Mouse (Mus musculus): Measurements from ENCODE around the gene F8. TPM values are rescaled to one million over a fixed set of nuclear protein-coding genes. Genes with fewer than 3 reads are reported as not detected.
"Not testable (repeated sequence)": the region's sequence is repeated elsewhere in the genome, so short reads cannot be mapped to it uniquely, and the experiment has no call there.

Gene F8
- total and polyA plus RNA-seq, 3 experiments = 0.09 to 6.5 (median 4.5) TPM

DNA sequence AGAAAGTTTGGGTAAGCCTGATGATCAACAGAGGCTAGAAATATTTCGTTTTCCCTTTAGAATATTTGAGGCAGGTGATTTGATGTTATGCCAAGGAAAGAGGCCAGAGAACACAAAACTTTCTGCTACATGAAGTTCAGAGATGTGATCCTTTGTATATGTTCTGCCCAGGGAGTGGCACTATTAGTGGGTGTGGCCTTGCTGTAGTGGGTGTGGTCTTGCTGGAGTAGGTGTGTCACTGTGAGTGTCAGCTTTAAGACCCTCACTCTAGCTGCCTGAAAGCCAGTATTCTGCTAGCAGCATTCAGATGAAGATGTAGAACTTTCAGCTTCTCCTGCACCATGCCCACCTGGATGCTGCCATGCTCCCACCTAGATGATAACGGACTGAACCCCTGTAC is 232.1 kb downstream of the F8 start:
- no peak for ATAC-seq (ENCODE audit: extremely low read depth, insufficient number of reproducible peaks, low FRiP score, poor library complexity, severe bottlenecking)
- Histone ChIP-seq H3K36me3 (replicated peaks) (no peaks in the 10 kb centered on the region), H3K27me3 (ENCODE audit: insufficient read depth, low read length) (no peaks in the 10 kb centered on the region), H3K9me3 (replicated peaks) (no peaks in the 10 kb centered on the region), H3K4me3 (ENCODE audit: low read depth, low read length) (no peak overlapping the region), H3K4me1 (ENCODE audit: insufficient read depth, low read depth, low read length) (peaks cover 3% of the 10 kb centered on the region; the same call in 1 of the 2 replicates)
- TF ChIP-seq GATA2 (IDR thresholded peaks at IDR 0.05; ENCODE audit: borderline replicate concordance, low read depth, low read length) = no peak
- TF ChIP-seq TAL1 (conservative IDR thresholded peaks at IDR 0.05; ENCODE audit: low read depth, low read length) = no peak
- no peak for TF ChIP-seq POLR2AphosphoS5 (IDR thresholded peaks at IDR 0.05; ENCODE audit: insufficient replicate concordance, low read depth, low read length)
- no peak for TF ChIP-seq CTCF (IDR thresholded peaks at IDR 0.05; ENCODE audit: low read depth, low read length)
- TF ChIP-seq GATA1 (IDR thresholded peaks at IDR 0.05; ENCODE audit: borderline replicate concordance, low read length) = no peak
- no peak for DNase-seq (ENCODE audit: low spot score)

DNA sequence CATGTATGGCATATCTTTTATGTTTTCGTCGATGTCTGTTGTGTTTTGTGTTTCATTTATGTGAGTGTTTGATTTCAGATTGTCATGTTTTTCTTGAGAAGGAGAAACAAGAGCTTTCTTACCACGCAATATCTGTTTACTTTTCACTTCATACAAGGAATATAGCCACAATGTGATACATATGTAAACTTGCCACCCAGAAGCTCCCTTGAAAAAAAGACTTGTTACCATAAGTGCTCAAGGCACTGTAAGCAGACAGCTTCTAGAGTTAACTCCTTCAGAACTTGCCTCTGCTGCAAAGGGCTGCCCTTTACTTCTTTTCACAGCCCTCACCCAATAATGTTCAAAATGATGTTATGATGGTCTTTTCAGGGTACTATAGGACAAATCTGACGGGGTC is 234.0 kb downstream of the F8 start:
- DNase-seq (ENCODE audit: low spot score) (no peak), ATAC-seq (ENCODE audit: extremely low read depth, insufficient number of reproducible peaks, low FRiP score, poor library complexity, severe bottlenecking) (no peak)
- no peak overlapping the region for H3K4me3 ChIP-seq (ENCODE audit: low read depth, low read length)
- H3K36me3 ChIP-seq (replicated peaks) = no peaks in the 10 kb centered on the region
- H3K4me1 ChIP-seq (ENCODE audit: insufficient read depth, low read depth, low read length) = peaks cover 3% of the 10 kb centered on the region; the same call in 1 of the 2 replicates
- no peak for TF ChIP-seq GATA1 (IDR thresholded peaks at IDR 0.05; ENCODE audit: borderline replicate concordance, low read length)
- no peak for TF ChIP-seq GATA2 (IDR thresholded peaks at IDR 0.05; ENCODE audit: borderline replicate concordance, low read depth, low read length)
- no peaks in the 10 kb centered on the region for H3K9me3 ChIP-seq (replicated peaks)
- no peaks in the 10 kb centered on the region for H3K27me3 ChIP-seq (ENCODE audit: insufficient read depth, low read length)

- DNase-seq (ENCODE audit: low spot score) = peak; percentile 9
These were observed 239.3 kb downstream of the F8 start for GRCm38 (mm10) chrX:75143124-75143555.

GRCm38 (mm10) chrX:75138182-75138581 is 244.2 kb downstream of the F8 start:
- H3K4me3 ChIP-seq (ENCODE audit: low read depth, low read length) = no peak overlapping the region
- no peaks in the 10 kb centered on the region for H3K9me3 ChIP-seq (replicated peaks)
- no peak for ATAC-seq (ENCODE audit: extremely low read depth, insufficient number of reproducible peaks, low FRiP score, poor library complexity, severe bottlenecking)
- peaks cover 6% of the 10 kb centered on the region; the same call in 1 of the 2 replicates for H3K4me1 ChIP-seq (ENCODE audit: insufficient read depth, low read depth, low read length)
- no peak for DNase-seq (ENCODE audit: low spot score)
- H3K36me3 ChIP-seq (replicated peaks) = no peaks in the 10 kb centered on the region
- no peaks in the 10 kb centered on the region for H3K27me3 ChIP-seq (ENCODE audit: insufficient read depth, low read length)
- TF ChIP-seq TAL1 (conservative IDR thresholded peaks at IDR 0.05; ENCODE audit: low read depth, low read length) (no peak), CTCF (IDR thresholded peaks at IDR 0.05; ENCODE audit: low read depth, low read length) (no peak), POLR2AphosphoS5 (IDR thresholded peaks at IDR 0.05; ENCODE audit: insufficient replicate concordance, low read depth, low read length) (no peak), GATA2 (IDR thresholded peaks at IDR 0.05; ENCODE audit: borderline replicate concordance, low read depth, low read length) (no peak), GATA1 (IDR thresholded peaks at IDR 0.05; ENCODE audit: borderline replicate concordance, low read length) (no peak)

More at GRCm38 (mm10) chrX:75143124-75143555, 239.3 kb downstream of the F8 start:
- ATAC-seq (ENCODE audit: extremely low read depth, insufficient number of reproducible peaks, low FRiP score, poor library complexity, severe bottlenecking) = peak; percentile 49; the same call in 1 of the 2 replicates
- H3K4me1 ChIP-seq (ENCODE audit: insufficient read depth, low read depth, low read length); H3K27me3 ChIP-seq (ENCODE audit: insufficient read depth, low read length); H3K36me3 ChIP-seq (replicated peaks); H3K9me3 ChIP-seq (replicated peaks); H3K4me3 ChIP-seq (ENCODE audit: low read depth, low read length): not testable (repeated sequence)

DNA sequence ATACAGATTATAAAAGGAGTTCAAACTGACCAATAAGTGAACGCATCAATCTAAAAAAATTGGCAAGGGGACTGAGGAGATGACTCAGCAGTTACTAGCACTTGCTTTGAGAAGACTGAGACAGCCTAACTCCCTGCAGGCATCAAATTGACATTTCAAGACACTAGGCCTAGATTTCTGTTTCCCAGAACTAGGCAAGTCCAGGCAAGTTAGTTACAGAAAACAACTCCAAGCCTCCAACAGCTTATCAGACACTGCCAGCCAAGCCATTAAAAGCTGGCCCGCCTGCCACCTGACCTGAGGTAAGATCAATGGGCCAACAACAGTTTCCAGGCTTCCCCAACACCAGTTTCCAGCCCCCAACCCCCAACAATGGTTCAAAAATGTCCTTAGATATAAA is 244.7 kb downstream of the F8 start:
- H3K4me1 ChIP-seq (ENCODE audit: insufficient read depth, low read depth, low read length) = peaks cover 6% of the 10 kb centered on the region; the same call in 1 of the 2 replicates

GRCm38 (mm10) chrX:75136938-75137337 is 245.5 kb downstream of the F8 start:
- no peak for TF ChIP-seq GATA1 (IDR thresholded peaks at IDR 0.05; ENCODE audit: borderline replicate concordance, low read length)
- no peak for TF ChIP-seq TAL1 (conservative IDR thresholded peaks at IDR 0.05; ENCODE audit: low read depth, low read length)
- no peak for TF ChIP-seq GATA2 (IDR thresholded peaks at IDR 0.05; ENCODE audit: borderline replicate concordance, low read depth, low read length)
- TF ChIP-seq POLR2AphosphoS5 (IDR thresholded peaks at IDR 0.05; ENCODE audit: insufficient replicate concordance, low read depth, low read length) = no peak
- no peak for TF ChIP-seq CTCF (IDR thresholded peaks at IDR 0.05; ENCODE audit: low read depth, low read length)
- no peak overlapping the region for H3K4me3 ChIP-seq (ENCODE audit: low read depth, low read length)
- DNase-seq (ENCODE audit: low spot score) = no peak
- H3K36me3 ChIP-seq (replicated peaks) = no peaks in the 10 kb centered on the region
- H3K27me3 ChIP-seq (ENCODE audit: insufficient read depth, low read length) = no peaks in the 10 kb centered on the region
- H3K4me1 ChIP-seq (ENCODE audit: insufficient read depth, low read depth, low read length) = peaks cover 6% of the 10 kb centered on the region; the same call in 1 of the 2 replicates
- no peak for ATAC-seq (ENCODE audit: extremely low read depth, insufficient number of reproducible peaks, low FRiP score, poor library complexity, severe bottlenecking)
- no peaks in the 10 kb centered on the region for H3K9me3 ChIP-seq (replicated peaks)

More for the DNA sequence above, 244.7 kb downstream of the F8 start:
- DNase-seq (ENCODE audit: low spot score) (peak; percentile 2), ATAC-seq (ENCODE audit: extremely low read depth, insufficient number of reproducible peaks, low FRiP score, poor library complexity, severe bottlenecking) (peak; percentile 88)
- H3K4me3 ChIP-seq (ENCODE audit: low read depth, low read length) = no peak overlapping the region
- H3K27me3 ChIP-seq (ENCODE audit: insufficient read depth, low read length) = no peaks in the 10 kb centered on the region
- no peak for TF ChIP-seq GATA1 (IDR thresholded peaks at IDR 0.05; ENCODE audit: borderline replicate concordance, low read length)
- peak; percentile 58; the same call in 1 of the 2 replicates for TF ChIP-seq TAL1 (conservative IDR thresholded peaks at IDR 0.05; ENCODE audit: low read depth, low read length)
- H3K9me3 ChIP-seq (replicated peaks) = no peaks in the 10 kb centered on the region
- H3K36me3 ChIP-seq (replicated peaks) = no peaks in the 10 kb centered on the region

- H3K4me3 ChIP-seq (ENCODE audit: low read depth, low read length) = peak within 1 kb of the TSS; percentile 74
- no peak for TF ChIP-seq TAL1 (conservative IDR thresholded peaks at IDR 0.05; ENCODE audit: low read depth, low read length)
- peak; percentile 14 for DNase-seq (ENCODE audit: low spot score)
These were observed 251.8 kb downstream of the F8 start, which contains the start of gene Mpp1 for GRCm38 (mm10) chrX:75130467-75131160. Gene Mpp1, minus strand, starts transcription at chrX:75131016.

More at GRCm38 (mm10) chrX:75130467-75131160, 251.8 kb downstream of the F8 start, which contains the start of gene Mpp1:
- H3K4me1 ChIP-seq (ENCODE audit: insufficient read depth, low read depth, low read length) = peaks cover 20% of the 10 kb centered on the region; the same call in 1 of the 2 replicates
- ATAC-seq (ENCODE audit: extremely low read depth, insufficient number of reproducible peaks, low FRiP score, poor library complexity, severe bottlenecking) = peak; percentile 94
- H3K9me3 ChIP-seq (replicated peaks) = no peaks in the 10 kb centered on the region
- peaks cover under 1% of the 10 kb centered on the region for H3K36me3 ChIP-seq (replicated peaks)
- H3K27me3 ChIP-seq (ENCODE audit: insufficient read depth, low read length) = no peaks in the 10 kb centered on the region

Measured in G1E (cell line).